Mouse (Mus musculus) splenic B cell, adult 2 months (primary cell): Measurements from ENCODE around the gene Egln2.

Experiments used
- DNase-seq: peaks from one replicate; pipeline ENCODE4 v3.0.0-alpha.2; 2011; ENCODE audit warnings: low read depth, low spot score
- H3K27me3 ChIP-seq: 2 replicates; pipeline ENCODE4 v1.6.1; 2012; ENCODE audit warnings: mild to moderate bottlenecking, low read length, moderate library complexity, mixed read lengths; ENCODE audit not compliant: control insufficient read depth, poor library complexity, insufficient read depth, severe bottlenecking
- H3K36me3 ChIP-seq: 2 replicates; pipeline ENCODE4 v1.6.1; 2012; ENCODE audit warnings: mild to moderate bottlenecking, low read length, moderate library complexity, mixed read lengths; ENCODE audit not compliant: control insufficient read depth, poor library complexity, insufficient read depth, severe bottlenecking

Gene Egln2

GRCm38 (mm10) chr7:27166614-27167474 lies at the start of gene Egln2:
Gene Egln2, minus strand, starts transcription at chr7:27166802.
- Histone ChIP-seq H3K27me3 (no peaks in the 10 kb centered on the region), H3K36me3 (peaks cover 4% of the 10 kb centered on the region; the same call in 1 of the 2 replicates)
- DNase-seq = peak; percentile 97

GRCm38 (mm10) chr7:27212626-27213025 lies 46.0 kb upstream of the Egln2 start:
- no peaks in the 10 kb centered on the region; the same call in 1 of the 2 replicates for H3K27me3 ChIP-seq
- peaks cover 4% of the 10 kb centered on the region for H3K36me3 ChIP-seq
- no peak for DNase-seq

- no peaks in the 10 kb centered on the region; the same call in none of the 2 replicates for H3K36me3 ChIP-seq
- no peaks in the 10 kb centered on the region for H3K27me3 ChIP-seq
- no peak for DNase-seq
Observed at GRCm38 (mm10) chr7:27203730-27204449, 37.3 kb upstream of the Egln2 start.

- no peak for DNase-seq
- Histone ChIP-seq H3K36me3 (no peaks in the 10 kb centered on the region; the same call in 1 of the 2 replicates), H3K27me3 (no peaks in the 10 kb centered on the region)
Observed at GRCm38 (mm10) chr7:27198779-27199178, 32.2 kb upstream of the Egln2 start.

- DNase-seq = no peak
- no peaks in the 10 kb centered on the region; the same call in 1 of the 2 replicates for H3K36me3 ChIP-seq
- H3K27me3 ChIP-seq = no peaks in the 10 kb centered on the region
Observed at GRCm38 (mm10) chr7:27198355-27198754, 31.8 kb upstream of the Egln2 start.

- Histone ChIP-seq H3K27me3 (no peaks in the 10 kb centered on the region), H3K36me3 (no peaks in the 10 kb centered on the region; the same call in 1 of the 2 replicates)
- DNase-seq = no peak
Observed at GRCm38 (mm10) chr7:27197634-27198033, 31.0 kb upstream of the Egln2 start.

- H3K27me3 ChIP-seq = no peaks in the 10 kb centered on the region
- no peak for DNase-seq
- no peaks in the 10 kb centered on the region; the same call in 1 of the 2 replicates for H3K36me3 ChIP-seq
Observed at GRCm38 (mm10) chr7:27197136-27197535, 30.5 kb upstream of the Egln2 start.

GRCm38 (mm10) chr7:27195681-27196611 lies 29.3 kb upstream of the Egln2 start, which contains the start of the genes BC024978 and Snrpa:
Gene BC024978, plus strand, starts transcription at chr7:27195781.
Gene Snrpa, minus strand, starts transcription at chr7:27196271.
- Histone ChIP-seq H3K36me3 (peaks cover under 1% of the 10 kb centered on the region), H3K27me3 (no peaks in the 10 kb centered on the region)
- peak; percentile 100 for DNase-seq

GRCm38 (mm10) chr7:27193731-27194130 lies 27.1 kb upstream of the Egln2 start:
- no peaks in the 10 kb centered on the region for H3K27me3 ChIP-seq
- peaks cover 16% of the 10 kb centered on the region for H3K36me3 ChIP-seq
- DNase-seq = no peak

- DNase-seq = no peak
- Histone ChIP-seq H3K36me3 (peaks cover 16% of the 10 kb centered on the region), H3K27me3 (no peaks in the 10 kb centered on the region)
Observed at GRCm38 (mm10) chr7:27192434-27192833, 25.8 kb upstream of the Egln2 start.

GRCm38 (mm10) chr7:27189271-27189931 lies 22.8 kb upstream of the Egln2 start:
- H3K27me3 ChIP-seq = no peaks in the 10 kb centered on the region
- peak; percentile 29 for DNase-seq
- H3K36me3 ChIP-seq = peaks cover 20% of the 10 kb centered on the region

- Histone ChIP-seq H3K36me3 (peaks cover 20% of the 10 kb centered on the region), H3K27me3 (no peaks in the 10 kb centered on the region)
- no peak for DNase-seq
Observed at GRCm38 (mm10) chr7:27185986-27186385, 19.4 kb upstream of the Egln2 start.

GRCm38 (mm10) chr7:27184964-27185363 lies 18.4 kb upstream of the Egln2 start:
- peaks cover 10% of the 10 kb centered on the region for H3K36me3 ChIP-seq
- DNase-seq = peak; percentile 76
- no peaks in the 10 kb centered on the region for H3K27me3 ChIP-seq

GRCm38 (mm10) chr7:27182498-27182897 lies 15.9 kb upstream of the Egln2 start:
- Histone ChIP-seq H3K36me3 (peaks cover 3% of the 10 kb centered on the region), H3K27me3 (no peaks in the 10 kb centered on the region)
- no peak for DNase-seq
